Mouse (Mus musculus) hindbrain, embryonic 14.5 days (tissue): ENCODE results near the gene Stkld1. TPM values are rescaled to one million over a fixed set of nuclear protein-coding genes. Genes with fewer than 3 reads are reported as not detected.

Source experiments
- ATAC-seq: fragments of 200-750 bp; cut with Nextera tagmentation; 2 replicates; pipeline ENCODE4 v1.8.0; 2017; ENCODE audit warnings: moderate number of reproducible peaks, mild to moderate bottlenecking, moderate TSS enrichment, moderate library complexity; ENCODE audit not compliant: low FRiP score
- DNase-seq: peaks from one replicate; pipeline ENCODE4 v3.0.0-alpha.2; 2015; ENCODE audit warnings: low spot score
- H3K27ac ChIP-seq: fragments of 300-500 bp; sonication (generic); 2 replicates; pipeline ENCODE4 v1.5.1; 2014; ENCODE audit warnings: mild to moderate bottlenecking, moderate library complexity
- H3K27me3 ChIP-seq: fragments of 300-500 bp; sonication (generic); 2 replicates; pipeline ENCODE4 v1.6.1; 2014; ENCODE audit warnings: mild to moderate bottlenecking, low read length, mixed read lengths; ENCODE audit not compliant: control insufficient read depth, insufficient read depth
- H3K36me3 ChIP-seq: fragments of 300-500 bp; sonication (generic); replicated peaks from 2 replicates; pipeline ENCODE4 v1.6.1; 2014; ENCODE audit not compliant: control insufficient read depth, insufficient read depth
- H3K4me1 ChIP-seq: fragments of 300-500 bp; sonication (generic); replicated peaks from 2 replicates; pipeline ENCODE4 v1.6.1; 2014; ENCODE audit warnings: antibody characterized with exemption, low read length, mixed read lengths; ENCODE audit not compliant: control insufficient read depth, insufficient read depth
- H3K4me2 ChIP-seq: fragments of 300-500 bp; sonication (generic); replicated peaks from 2 replicates; pipeline ENCODE4 v1.6.1; 2014; ENCODE audit warnings: mild to moderate bottlenecking, moderate library complexity
- H3K4me3 ChIP-seq: fragments of 300-500 bp; sonication (generic); replicated peaks from 2 replicates; pipeline ENCODE4 v1.5.1; 2014; ENCODE audit warnings: mild to moderate bottlenecking, low read length
- H3K9ac ChIP-seq: fragments of 300-500 bp; sonication (generic); 2 replicates; pipeline ENCODE4 v1.6.1; 2014
- H3K9me3 ChIP-seq: fragments of 300-500 bp; sonication (generic); 2 replicates; pipeline ENCODE4 v1.6.1; 2016; ENCODE audit warnings: low read length; ENCODE audit not compliant: control insufficient read depth
- WGBS: fragments of 180-500 bp; shearing (Covaris S2); extraction: QIAGEN DNeasy Blood & Tissue Kit; methylation state at CpG from one replicate; pipeline ENCODE4 v1.1.7; 2014; 5-methylcytosine and 5-hydroxymethylcytosine counted together
- polyA plus RNA-seq: library from polyadenylated mRNA; unstranded; fragments of >200 nt; fragmentation: Nextera tagmentation; extraction: Ambion mirVana; gene quantifications from 2 replicates; pipeline ENCODE4 v1.2.1, GENCODE M21; 2014

The Stkld1 gene
- polyA plus RNA-seq, 1 experiment from 2014 or later = not detected

GRCm38 (mm10) chr2:26954735-26955395, 21.0 kb downstream of the Stkld1 start:
- H3K4me2 ChIP-seq = no peak overlapping the region
- H3K9ac ChIP-seq = no peak overlapping the region
- ATAC-seq (no peak), DNase-seq (no peak)
- H3K36me3 ChIP-seq = peaks cover 84% of the 10 kb centered on the region
- 93% methylated on average over 2 of the region's 2 CpGs for WGBS
- no peak overlapping the region for H3K4me3 ChIP-seq
- no peaks in the 10 kb centered on the region for H3K27me3 ChIP-seq
- no peak overlapping the region for H3K27ac ChIP-seq
- no peaks in the 10 kb centered on the region for H3K4me1 ChIP-seq
- H3K9me3 ChIP-seq = no peaks in the 10 kb centered on the region

GRCm38 (mm10) chr2:26956811-26957487, 23.1 kb downstream of the Stkld1 start:
- Histone ChIP-seq H3K4me1 (no peaks in the 10 kb centered on the region; the same call in 1 of the 2 replicates), H3K27ac (no peak overlapping the region), H3K36me3 (peaks cover 87% of the 10 kb centered on the region), H3K4me2 (no peak overlapping the region), H3K4me3 (no peak overlapping the region), H3K9me3 (no peaks in the 10 kb centered on the region), H3K9ac (no peak overlapping the region), H3K27me3 (no peaks in the 10 kb centered on the region)
- DNase-seq (no peak), ATAC-seq (no peak)
- WGBS = 96% methylated on average over 12 of the region's 12 CpGs

- 90% methylated on average over 2 of the region's 2 CpGs for WGBS
- DNase-seq (no peak), ATAC-seq (no peak)
- no peak overlapping the region for H3K4me2 ChIP-seq
- no peaks in the 10 kb centered on the region; the same call in 1 of the 2 replicates for H3K4me1 ChIP-seq
- H3K4me3 ChIP-seq = no peak overlapping the region
- no peaks in the 10 kb centered on the region for H3K9me3 ChIP-seq
- H3K27ac ChIP-seq = no peak overlapping the region
- H3K36me3 ChIP-seq = peaks cover 86% of the 10 kb centered on the region
- H3K27me3 ChIP-seq = no peaks in the 10 kb centered on the region
- no peak overlapping the region for H3K9ac ChIP-seq
Measured at GRCm38 (mm10) chr2:26957488-26957859, 23.6 kb downstream of the Stkld1 start.

DNA sequence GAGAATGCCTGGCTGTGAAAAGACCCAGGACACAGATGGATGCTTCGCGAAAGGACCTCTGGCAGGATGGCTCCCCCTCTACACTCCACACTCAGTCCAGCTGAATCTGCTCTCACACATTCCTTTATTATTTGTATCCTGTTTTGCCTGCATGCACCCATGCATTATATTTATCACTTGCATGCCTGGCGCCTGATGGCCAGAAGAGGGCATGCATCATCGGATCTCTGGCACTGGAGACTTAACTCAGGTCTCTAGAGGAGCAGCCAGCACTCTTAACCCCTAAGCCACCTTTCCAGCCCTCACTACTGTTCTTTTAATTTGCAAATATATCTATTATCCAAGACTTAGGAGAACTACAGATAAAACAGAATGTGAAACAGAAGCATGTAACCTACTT, 26.9 kb downstream of the Stkld1 start:
- Histone ChIP-seq H3K9ac (no peak overlapping the region), H3K27me3 (no peaks in the 10 kb centered on the region), H3K27ac (no peak overlapping the region), H3K4me2 (no peak overlapping the region), H3K4me3 (no peak overlapping the region), H3K36me3 (peaks cover 53% of the 10 kb centered on the region), H3K4me1 (peaks cover 16% of the 10 kb centered on the region), H3K9me3 (no peaks in the 10 kb centered on the region)
- ATAC-seq = no peak
- WGBS = 70% methylated on average over 4 of the region's 4 CpGs
- DNase-seq = peak; percentile 27

- peak within 1 kb of the TSS; percentile 84 for H3K4me3 ChIP-seq
- H3K9ac ChIP-seq = peak within 1 kb of the TSS; percentile 93
- H3K27me3 ChIP-seq = no peaks in the 10 kb centered on the region
- under 1% methylated on average over 50 of the region's 50 CpGs for WGBS
- H3K27ac ChIP-seq = peak within 1 kb of the TSS; percentile 96
- DNase-seq (peak; percentile 98), ATAC-seq (peak; percentile 98)
- H3K36me3 ChIP-seq = peaks cover 21% of the 10 kb centered on the region
- H3K4me1 ChIP-seq = peaks cover 16% of the 10 kb centered on the region
- no peaks in the 10 kb centered on the region for H3K9me3 ChIP-seq
- H3K4me2 ChIP-seq = peak within 1 kb of the TSS; percentile 95
Measured at GRCm38 (mm10) chr2:26963923-26964723, 30.3 kb downstream of the Stkld1 start, which contains the start of gene Rexo4. Rexo4 (minus strand) TSS chr2:26964386.

DNA sequence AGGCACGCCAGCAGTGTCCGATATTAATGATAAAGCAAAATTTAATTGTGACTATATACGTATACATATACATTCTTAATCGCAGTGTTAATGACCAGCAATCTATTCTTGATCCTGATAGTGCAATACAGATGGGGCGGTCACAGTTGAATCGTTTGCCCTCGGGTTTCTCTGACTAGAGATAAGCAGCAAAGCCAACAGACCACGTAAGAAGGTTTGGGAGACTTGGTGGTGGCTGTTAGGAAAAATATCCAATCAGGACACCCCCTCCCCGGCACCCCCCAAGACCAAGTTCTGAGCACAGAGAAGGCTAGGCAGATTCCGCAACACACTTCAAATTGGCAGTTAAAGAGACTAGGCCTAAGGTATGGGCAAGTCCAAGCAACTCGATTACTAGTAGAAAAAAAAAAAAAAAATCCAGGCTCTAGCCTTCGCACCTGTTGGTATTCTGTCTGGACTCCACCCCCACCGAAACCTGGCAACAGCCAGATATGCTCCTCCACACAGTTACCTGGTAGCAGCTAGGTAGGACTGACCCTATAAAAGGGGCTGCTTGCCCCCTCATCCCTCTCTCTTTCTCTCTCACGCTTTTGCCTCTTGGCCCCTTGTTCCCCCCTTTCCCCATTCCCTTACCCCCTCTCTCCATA, 31.0 kb downstream of the Stkld1 start:
- H3K4me2 ChIP-seq = peak overlapping the region; percentile 95
- no peak; the same call in 1 of the 2 replicates for ATAC-seq
- no peaks in the 10 kb centered on the region for H3K9me3 ChIP-seq
- DNase-seq = no peak
- peak overlapping the region; percentile 84 for H3K4me3 ChIP-seq
- H3K36me3 ChIP-seq = peaks cover 16% of the 10 kb centered on the region
- WGBS = 18% methylated on average over 14 of the region's 14 CpGs
- H3K9ac ChIP-seq = peak overlapping the region; percentile 93
- H3K27me3 ChIP-seq = no peaks in the 10 kb centered on the region
- H3K4me1 ChIP-seq = peaks cover 16% of the 10 kb centered on the region
- peak overlapping the region; percentile 96 for H3K27ac ChIP-seq

DNA sequence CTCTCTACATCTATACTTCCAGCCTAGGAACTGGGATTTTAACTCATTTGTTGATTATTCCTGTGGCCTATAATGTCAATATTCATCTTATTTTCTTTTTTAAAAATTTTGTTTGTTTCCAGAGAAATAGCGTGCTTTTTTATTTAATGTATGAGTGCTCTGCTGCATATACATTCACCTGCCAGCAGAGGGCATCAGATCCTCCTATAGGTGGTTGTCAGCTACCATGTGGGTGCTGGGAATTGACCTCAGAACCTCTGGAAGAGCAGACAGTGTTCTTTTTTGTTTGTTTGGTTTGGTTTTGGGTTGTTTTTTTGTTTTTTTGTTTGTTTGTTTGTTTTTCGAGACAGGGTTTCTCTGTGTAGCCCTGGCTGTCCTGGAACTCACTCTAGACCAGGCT, 33.4 kb downstream of the Stkld1 start:
- Histone ChIP-seq H3K27ac (no peak overlapping the region), H3K36me3 (peaks cover 1% of the 10 kb centered on the region), H3K9ac (no peak overlapping the region), H3K4me1 (peaks cover 16% of the 10 kb centered on the region), H3K27me3 (no peaks in the 10 kb centered on the region), H3K4me3 (no peak overlapping the region), H3K9me3 (no peaks in the 10 kb centered on the region), H3K4me2 (no peak overlapping the region)
- WGBS = 72% methylated on average over 2 of the region's 2 CpGs
- ATAC-seq = no peak
- DNase-seq = no peak

DNA sequence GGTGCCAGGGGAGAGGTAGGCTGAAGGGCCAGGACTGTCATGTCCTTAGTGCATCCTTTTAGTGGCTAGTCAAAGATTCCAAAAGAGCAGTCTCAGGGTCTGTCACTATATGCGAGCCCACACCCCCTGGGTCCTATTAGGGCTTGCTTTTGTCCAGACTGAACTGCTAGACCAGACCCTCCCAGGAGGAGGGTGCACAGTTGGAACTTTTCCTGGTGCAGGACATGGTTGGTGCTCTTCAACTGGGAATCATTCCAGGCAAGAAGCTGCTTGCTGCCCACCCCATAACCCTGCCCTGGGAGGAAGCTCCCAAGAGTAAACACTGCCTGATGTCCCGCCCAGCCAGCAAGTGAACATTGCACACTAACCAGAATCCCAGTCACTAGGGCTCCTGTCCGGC, 39.3 kb downstream of the Stkld1 start, which contains the start of gene Adamts13:
TSS of gene Adamts13 (plus strand) at position 301 of the 400 bp plus-strand sequence.
- Histone ChIP-seq H3K4me3 (no peak within 1 kb of the TSS), H3K27ac (no peak within 1 kb of the TSS), H3K9me3 (no peaks in the 10 kb centered on the region), H3K9ac (no peak within 1 kb of the TSS), H3K4me1 (no peaks in the 10 kb centered on the region), H3K36me3 (no peaks in the 10 kb centered on the region), H3K4me2 (no peak within 1 kb of the TSS), H3K27me3 (no peaks in the 10 kb centered on the region)
- ATAC-seq (no peak), DNase-seq (no peak)
- 76% methylated on average over 3 of the region's 3 CpGs for WGBS

- Histone ChIP-seq H3K4me2 (no peak overlapping the region), H3K9me3 (no peaks in the 10 kb centered on the region), H3K9ac (no peak overlapping the region), H3K36me3 (no peaks in the 10 kb centered on the region), H3K27ac (no peak overlapping the region), H3K4me1 (no peaks in the 10 kb centered on the region), H3K27me3 (no peaks in the 10 kb centered on the region), H3K4me3 (no peak overlapping the region)
- ATAC-seq (no peak), DNase-seq (no peak)
- 65% methylated on average over 4 of the region's 4 CpGs for WGBS
Measured at GRCm38 (mm10) chr2:26973960-26974359, 40.1 kb downstream of the Stkld1 start.
